Comparison of ENCODE assay signal across 10 mouse cellular contexts in the genomic region with DNA sequence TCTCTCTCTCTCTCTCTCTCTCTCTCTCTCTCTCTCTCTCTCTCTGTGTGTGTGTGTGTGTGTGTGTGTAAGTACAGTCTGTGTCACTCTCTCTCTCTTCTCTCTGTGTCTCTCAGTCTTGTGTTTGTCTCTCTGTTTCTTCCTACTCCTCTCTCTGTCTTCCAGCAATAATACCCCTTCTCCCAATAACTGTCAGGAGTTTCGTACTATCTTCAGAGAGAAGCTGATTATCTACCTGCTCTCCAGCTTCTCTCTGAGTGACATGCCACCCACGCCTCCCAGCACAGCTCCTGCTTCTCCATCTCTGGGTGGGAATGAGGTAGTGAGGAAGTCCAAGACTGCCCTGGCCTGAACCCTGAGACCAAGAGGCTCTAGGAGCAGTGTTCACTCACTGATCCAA. TPM values are rescaled to one million over a fixed set of nuclear protein-coding genes. Genes with fewer than 3 reads are reported as not detected.
DNase-seq lines count a peak whose midpoint lies in the region; ATAC-seq and TF ChIP-seq lines count a peak whose summit lies in the region.
"Had no signal": no experiment of that assay in that cellular context is flagged by ENCODE, and none has a peak within 500 bp of the region (broad histone marks: within the 10 kb centered on the region; RNA-seq: fewer than 3 reads in every experiment).

Grm5 (plus strand) TSS at position 301 of the 400 bp plus-strand sequence.

- H3K4me2 ChIP-seq in heart, embryonic 11.5 days, result peak within 1 kb of the TSS; percentile 53

- WGBS in heart, embryonic 11.5 days (ENCODE audit: insufficient replicate concordance), result 20% methylated on average over 2 of the region's 2 CpGs
- WGBS in limb, embryonic 10.5 days, result 42% methylated on average over 2 of the region's 2 CpGs

- no peak within 1 kb of the TSS for H3K9ac ChIP-seq in heart, embryonic 11.5 days (ENCODE audit: low read depth, low read length)

- no peaks in the 10 kb centered on the region for H3K9me3 ChIP-seq in heart, embryonic 11.5 days (replicated peaks; ENCODE audit: control insufficient read depth, low read length)
- no peaks in the 10 kb centered on the region for H3K9me3 ChIP-seq in limb, embryonic 10.5 days (replicated peaks)

- no peak within 1 kb of the TSS for H3K27ac ChIP-seq in heart, embryonic 11.5 days (ENCODE audit: low read depth, low read length)
- H3K27ac ChIP-seq in testis, adult 2 months (ENCODE audit: control insufficient read depth, insufficient read depth, low read depth, low read length), result no peak within 1 kb of the TSS
- H3K27ac ChIP-seq in limb, embryonic 10.5 days, result no peak within 1 kb of the TSS

- no peak for ATAC-seq in heart, embryonic 11.5 days (replicated peaks; ENCODE audit: insufficient number of reproducible peaks, low FRiP score, low TSS enrichment)

- H3K36me3 ChIP-seq in heart, embryonic 11.5 days (ENCODE audit: control insufficient read depth, insufficient read depth, low read length), result no peaks in the 10 kb centered on the region
- H3K36me3 ChIP-seq in testis, adult 2 months (ENCODE audit: control insufficient read depth, insufficient read depth, low read length), result no peaks in the 10 kb centered on the region
- H3K36me3 ChIP-seq in limb, embryonic 10.5 days, result no peaks in the 10 kb centered on the region

- H3K4me1 ChIP-seq in heart, embryonic 11.5 days (ENCODE audit: control insufficient read depth, insufficient read depth, low read length), result no peaks in the 10 kb centered on the region
- H3K4me1 ChIP-seq in testis, adult 2 months (ENCODE audit: control insufficient read depth, insufficient read depth, low read length), result peaks cover 6% of the 10 kb centered on the region; the same call in 1 of the 2 replicates
- peaks cover 5% of the 10 kb centered on the region for H3K4me1 ChIP-seq in limb, embryonic 10.5 days

- TF ChIP-seq CTCF in testis, adult 2 months (IDR thresholded peaks at IDR 0.05; ENCODE audit: control insufficient read depth, insufficient read depth, insufficient replicate concordance, low read depth, low read length), result no peak

- H3K27me3 ChIP-seq in heart, embryonic 11.5 days (ENCODE audit: control insufficient read depth, insufficient read depth, low read length), result peaks cover 22% of the 10 kb centered on the region
- no peaks in the 10 kb centered on the region for H3K27me3 ChIP-seq in testis, adult 2 months (ENCODE audit: control insufficient read depth, insufficient read depth, low read length)
- H3K27me3 ChIP-seq in limb, embryonic 10.5 days (ENCODE audit: low read depth, poor library complexity, severe bottlenecking), result peaks cover 39% of the 10 kb centered on the region

- H3K4me3 ChIP-seq in heart, embryonic 11.5 days (ENCODE audit: low read depth, low read length), result peak within 1 kb of the TSS; percentile 22; the same call in 1 of the 2 replicates
- H3K4me3 ChIP-seq in testis, adult 2 months (ENCODE audit: control insufficient read depth, low read depth, low read length), result peak within 1 kb of the TSS; percentile 63; the same call in 1 of the 2 replicates
- peak within 1 kb of the TSS; percentile 37 for H3K4me3 ChIP-seq in limb, embryonic 10.5 days

- DNase-seq in heart, adult 8-10 months (ENCODE audit: low spot score), result no peak
- no peak for DNase-seq in testis, postnatal 10 days (ENCODE audit: low spot score)
- DNase-seq in limb, embryonic 10.5 days (ENCODE audit: low spot score), result no peak
- no peak for DNase-seq in Muller cell, postnatal 12 days (ENCODE audit: inconsistent ontology term)
- DNase-seq in embryo, embryonic 11 days, result no peak
- DNase-seq in gastrocnemius, postnatal 10 days, result no peak
- DNase-seq: cerebellum, adult 11-12 months; heart, postnatal 4 days had no signal

- no peak for TF ChIP-seq POLR2A in testis, adult 2 months (IDR thresholded peaks at IDR 0.05; ENCODE audit: control insufficient read depth, low read depth, low read length)

RNA-seq across cellular contexts. Expression of gene Grm5, which starts in this region (rescaled TPM):
- 0.04 TPM in 1 of 2 replicates, not detected in the other for polyA plus RNA-seq in heart, embryonic 11.5 days (2014; fragmentation: Nextera tagmentation; extraction: Ambion mirVana)
- total RNA-seq in heart, adult 8-10 months (2022), result not detected
- polyA plus RNA-seq in testis, adult 2 months (2012; rRNA removed), result 0.41 and 0.46 TPM in 2 replicates
- polyA plus RNA-seq in limb, embryonic 10.5 days (2016; fragmentation: Nextera tagmentation; extraction: Ambion mirVana), result not detected in 2 replicates
- total RNA-seq in gastrocnemius, postnatal 10 days (2021), result under 1 TPM; 0.18 to 0.21 TPM
- total RNA-seq: heart, postnatal 4 days had no signal
